Mouse (Mus musculus): ENCODE measurements at regions not wholly inside any gene's neighbourhood (a gene's known extent, or its start where the extent isn't known, plus 50 kb on each side); places are given as distances from the start of the nearest gene placed in this dataset.

GRCm38 (mm10) chr8:10879883-10880282 is 128.4 kb downstream of the Irs2 start:
- no peak for TF ChIP-seq CTCF (IDR thresholded peaks at IDR 0.05; ENCODE audit: low read depth)
- TF ChIP-seq EP300 (IDR thresholded peaks at IDR 0.05; ENCODE audit: low read depth) = no peak
